Mouse (Mus musculus): Measurements from ENCODE around the gene Hsd17b7. TPM values are rescaled to one million over a fixed set of nuclear protein-coding genes. Genes with fewer than 3 reads are reported as not detected.

Gene Hsd17b7
- polyA plus RNA-seq, 1 experiment from 2014 or later = 21.0 TPM

DNA sequence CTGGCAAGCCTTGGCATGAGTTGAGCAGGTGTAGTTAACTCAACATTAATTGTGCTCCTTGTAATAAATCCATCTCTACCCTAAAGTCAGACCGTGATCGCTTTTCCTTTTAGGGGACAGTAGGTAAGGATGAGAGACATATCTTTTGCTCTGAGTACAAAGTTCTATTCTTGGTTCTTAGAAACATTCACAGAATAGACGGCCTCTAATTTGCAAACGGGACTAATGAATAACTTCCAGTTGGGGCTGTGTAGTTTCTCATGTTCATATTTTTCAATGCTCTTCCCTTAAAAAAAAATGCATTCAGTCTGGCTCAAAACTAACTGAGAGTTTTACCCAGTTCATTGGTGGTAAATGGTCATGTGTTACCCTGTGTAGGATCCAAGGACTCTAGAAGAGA, 1.9 kb upstream of the Hsd17b7 start:
- H3K4me2 ChIP-seq = peak overlapping the region; percentile 77; the same call in 1 of the 2 replicates
- no peaks in the 10 kb centered on the region for H3K27me3 ChIP-seq (replicated peaks)
- no peaks in the 10 kb centered on the region for H3K9me3 ChIP-seq
- no peak for ATAC-seq (ENCODE audit: extremely low read depth, insufficient number of reproducible peaks, low FRiP score, low TSS enrichment)
- no peak overlapping the region for H3K4me3 ChIP-seq
- 90% methylated on average over 4 of the region's 4 CpGs for WGBS
- peak overlapping the region; percentile 91; the same call in 1 of the 2 replicates for H3K27ac ChIP-seq (replicated peaks)
- no peak overlapping the region for H3K9ac ChIP-seq
- peaks cover 51% of the 10 kb centered on the region for H3K4me1 ChIP-seq
- H3K36me3 ChIP-seq = peaks cover 11% of the 10 kb centered on the region

- WGBS = 2% methylated on average over 9 of the region's 9 CpGs
Measured at GRCm38 (mm10) chr1:169969516-169969886, 460 bp upstream of the Hsd17b7 start.

DNA sequence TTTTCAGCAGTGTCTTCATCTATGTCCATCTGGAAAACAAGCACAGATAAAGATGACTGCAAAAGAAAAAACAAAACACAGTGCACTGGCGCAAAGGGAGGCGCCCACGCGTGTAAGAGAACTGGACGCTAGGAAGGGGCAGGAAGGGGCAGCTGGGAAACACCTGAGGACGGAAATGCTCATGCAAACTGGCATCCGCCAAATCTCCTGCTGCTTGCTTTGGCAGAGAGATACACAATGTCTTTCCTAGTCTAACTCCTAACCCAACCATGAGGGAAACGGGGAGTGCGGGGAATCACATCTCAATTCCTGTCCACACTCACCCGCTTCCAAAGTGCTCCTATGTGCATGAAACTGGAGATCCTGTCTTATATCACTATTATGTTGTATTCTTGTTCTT, 15.9 kb downstream of the Hsd17b7 start:
- no peaks in the 10 kb centered on the region for H3K27me3 ChIP-seq (replicated peaks)
- H3K9ac ChIP-seq = no peak overlapping the region
- peaks cover 72% of the 10 kb centered on the region for H3K36me3 ChIP-seq
- H3K27ac ChIP-seq (replicated peaks) = no peak overlapping the region
- WGBS = 93% methylated on average over 10 of the region's 10 CpGs
- peaks cover 8% of the 10 kb centered on the region for H3K4me1 ChIP-seq
- no peak for ATAC-seq (ENCODE audit: extremely low read depth, insufficient number of reproducible peaks, low FRiP score, low TSS enrichment)
- no peak overlapping the region for H3K4me2 ChIP-seq
- no peak overlapping the region for H3K4me3 ChIP-seq
- H3K9me3 ChIP-seq = no peaks in the 10 kb centered on the region

More at GRCm38 (mm10) chr1:169969516-169969886, 460 bp upstream of the Hsd17b7 start:
- no peak for ATAC-seq (ENCODE audit: extremely low read depth, insufficient number of reproducible peaks, low FRiP score, low TSS enrichment)
- no peaks in the 10 kb centered on the region for H3K27me3 ChIP-seq (replicated peaks)
- peaks cover 51% of the 10 kb centered on the region for H3K4me1 ChIP-seq
- peak overlapping the region; percentile 81 for H3K9ac ChIP-seq
- peak overlapping the region; percentile 91 for H3K27ac ChIP-seq (replicated peaks)
- peak overlapping the region; percentile 74 for H3K4me3 ChIP-seq
- peak overlapping the region; percentile 77 for H3K4me2 ChIP-seq
- H3K9me3 ChIP-seq = no peaks in the 10 kb centered on the region
- H3K36me3 ChIP-seq = peaks cover 26% of the 10 kb centered on the region

GRCm38 (mm10) chr1:169952636-169953035, 16.4 kb downstream of the Hsd17b7 start:
- H3K4me3 ChIP-seq = no peak overlapping the region
- no peaks in the 10 kb centered on the region for H3K9me3 ChIP-seq
- peaks cover 67% of the 10 kb centered on the region for H3K36me3 ChIP-seq
- peaks cover 8% of the 10 kb centered on the region for H3K4me1 ChIP-seq
- no peak overlapping the region for H3K4me2 ChIP-seq
- H3K27me3 ChIP-seq (replicated peaks) = no peaks in the 10 kb centered on the region
- H3K9ac ChIP-seq = no peak overlapping the region
- WGBS = 90% methylated on average over 10 of the region's 10 CpGs
- no peak overlapping the region for H3K27ac ChIP-seq (replicated peaks)
- no peak for ATAC-seq (ENCODE audit: extremely low read depth, insufficient number of reproducible peaks, low FRiP score, low TSS enrichment)

DNA sequence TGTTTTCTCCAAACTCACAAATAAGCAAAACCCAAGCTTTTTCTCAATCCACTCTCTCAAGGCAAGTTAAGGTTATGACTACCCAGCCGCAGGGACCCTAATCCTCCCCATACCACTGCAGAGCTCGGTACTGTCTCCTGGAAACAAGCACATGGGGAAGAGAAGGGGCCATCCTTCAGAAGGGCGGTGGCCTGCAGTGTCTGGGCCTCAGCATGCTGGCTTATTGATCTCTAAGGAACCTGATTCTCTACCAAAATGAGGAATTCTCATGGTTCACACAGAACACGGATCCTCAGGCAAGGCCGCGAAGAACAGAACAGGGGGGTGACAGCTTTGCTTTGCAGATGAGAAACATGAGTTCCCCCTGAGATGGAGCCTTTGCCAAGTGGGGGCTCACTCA, 17.5 kb downstream of the Hsd17b7 start:
- H3K4me1 ChIP-seq = peaks cover 8% of the 10 kb centered on the region
- WGBS = 89% methylated on average over 6 of the region's 6 CpGs
- H3K36me3 ChIP-seq = peaks cover 58% of the 10 kb centered on the region
- no peaks in the 10 kb centered on the region for H3K9me3 ChIP-seq
- H3K27me3 ChIP-seq (replicated peaks) = no peaks in the 10 kb centered on the region
- ATAC-seq (ENCODE audit: extremely low read depth, insufficient number of reproducible peaks, low FRiP score, low TSS enrichment) = no peak
- no peak overlapping the region for H3K27ac ChIP-seq (replicated peaks)
- no peak overlapping the region for H3K9ac ChIP-seq
- H3K4me2 ChIP-seq = no peak overlapping the region
- H3K4me3 ChIP-seq = no peak overlapping the region

DNA sequence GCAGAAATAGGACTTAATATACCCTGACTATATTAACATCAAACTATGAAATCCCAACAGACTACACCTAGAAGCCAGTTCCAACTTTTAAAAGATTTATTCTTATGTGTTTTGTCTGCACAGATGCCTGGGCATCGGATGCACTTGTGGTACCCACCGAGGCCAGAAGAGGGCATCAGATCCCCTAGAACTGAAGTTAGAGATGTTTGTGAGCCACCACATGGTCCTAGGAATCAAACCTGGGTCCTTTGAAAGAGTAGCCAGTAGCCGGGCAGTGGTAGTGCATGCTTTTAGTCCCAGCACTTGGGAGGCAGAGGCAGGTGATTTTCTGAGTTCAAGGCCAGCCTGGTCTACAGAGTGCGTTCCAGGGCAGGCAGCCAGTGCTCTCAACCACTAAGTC, 18.4 kb downstream of the Hsd17b7 start:
- H3K27ac ChIP-seq (replicated peaks) = no peak overlapping the region
- H3K36me3 ChIP-seq = peaks cover 48% of the 10 kb centered on the region
- ATAC-seq (ENCODE audit: extremely low read depth, insufficient number of reproducible peaks, low FRiP score, low TSS enrichment) = no peak
- H3K4me2 ChIP-seq = no peak overlapping the region
- no peaks in the 10 kb centered on the region for H3K9me3 ChIP-seq
- H3K27me3 ChIP-seq (replicated peaks) = no peaks in the 10 kb centered on the region
- no peak overlapping the region for H3K4me3 ChIP-seq
- WGBS = 85% methylated on average over 4 of the region's 4 CpGs
- H3K9ac ChIP-seq = no peak overlapping the region
- peaks cover 8% of the 10 kb centered on the region for H3K4me1 ChIP-seq

- Histone ChIP-seq H3K4me1 (peaks cover 8% of the 10 kb centered on the region), H3K9ac (no peak overlapping the region), H3K36me3 (peaks cover 42% of the 10 kb centered on the region), H3K4me3 (no peak overlapping the region), H3K9me3 (no peaks in the 10 kb centered on the region), H3K27ac (replicated peaks) (peak overlapping the region; percentile 42; the same call in 1 of the 2 replicates), H3K27me3 (replicated peaks) (no peaks in the 10 kb centered on the region), H3K4me2 (peak overlapping the region; percentile 37; the same call in 1 of the 2 replicates)
- 39% methylated on average over 7 of the region's 7 CpGs for WGBS
- no peak for ATAC-seq (ENCODE audit: extremely low read depth, insufficient number of reproducible peaks, low FRiP score, low TSS enrichment)
Measured at GRCm38 (mm10) chr1:169949981-169950380, 19.1 kb downstream of the Hsd17b7 start.

DNA sequence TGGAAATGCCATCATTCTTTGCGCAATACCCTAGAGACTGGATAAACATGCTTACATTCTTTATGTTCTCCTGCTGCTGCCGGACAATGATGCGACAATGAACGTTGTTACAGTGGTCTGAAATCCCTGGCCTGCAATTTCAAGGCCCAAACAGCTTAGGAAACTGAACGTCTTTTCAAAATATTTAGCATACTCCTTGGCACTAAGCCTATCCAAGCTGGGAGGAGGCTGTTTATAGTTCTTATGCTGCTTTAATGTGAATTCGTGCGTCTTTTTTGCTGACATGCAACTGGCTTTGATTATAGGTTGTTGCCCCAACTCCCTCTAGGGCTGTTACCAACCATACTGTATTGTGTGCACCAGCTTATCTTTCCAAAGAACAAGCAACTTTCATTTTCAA, 20.2 kb downstream of the Hsd17b7 start:
- 76% methylated on average over 7 of the region's 7 CpGs for WGBS
- no peaks in the 10 kb centered on the region for H3K9me3 ChIP-seq
- H3K4me1 ChIP-seq = peaks cover 8% of the 10 kb centered on the region
- no peaks in the 10 kb centered on the region for H3K27me3 ChIP-seq (replicated peaks)
- peaks cover 32% of the 10 kb centered on the region for H3K36me3 ChIP-seq
- H3K4me2 ChIP-seq = no peak overlapping the region
- no peak overlapping the region for H3K4me3 ChIP-seq
- no peak overlapping the region for H3K9ac ChIP-seq
- no peak overlapping the region for H3K27ac ChIP-seq (replicated peaks)
- ATAC-seq (ENCODE audit: extremely low read depth, insufficient number of reproducible peaks, low FRiP score, low TSS enrichment) = no peak

- Histone ChIP-seq H3K4me2 (no peak overlapping the region), H3K9me3 (no peaks in the 10 kb centered on the region), H3K9ac (no peak overlapping the region), H3K4me1 (peaks cover 8% of the 10 kb centered on the region), H3K36me3 (peaks cover 26% of the 10 kb centered on the region), H3K4me3 (no peak overlapping the region), H3K27me3 (replicated peaks) (no peaks in the 10 kb centered on the region), H3K27ac (replicated peaks) (no peak overlapping the region)
- WGBS = 64% methylated on average over 7 of the region's 7 CpGs
- no peak for ATAC-seq (ENCODE audit: extremely low read depth, insufficient number of reproducible peaks, low FRiP score, low TSS enrichment)
Measured at GRCm38 (mm10) chr1:169948280-169948679, 20.8 kb downstream of the Hsd17b7 start.

GRCm38 (mm10) chr1:169947654-169948053, 21.4 kb downstream of the Hsd17b7 start:
- ATAC-seq (ENCODE audit: extremely low read depth, insufficient number of reproducible peaks, low FRiP score, low TSS enrichment) = no peak
- 75% methylated on average over 6 of the region's 6 CpGs for WGBS

DNA sequence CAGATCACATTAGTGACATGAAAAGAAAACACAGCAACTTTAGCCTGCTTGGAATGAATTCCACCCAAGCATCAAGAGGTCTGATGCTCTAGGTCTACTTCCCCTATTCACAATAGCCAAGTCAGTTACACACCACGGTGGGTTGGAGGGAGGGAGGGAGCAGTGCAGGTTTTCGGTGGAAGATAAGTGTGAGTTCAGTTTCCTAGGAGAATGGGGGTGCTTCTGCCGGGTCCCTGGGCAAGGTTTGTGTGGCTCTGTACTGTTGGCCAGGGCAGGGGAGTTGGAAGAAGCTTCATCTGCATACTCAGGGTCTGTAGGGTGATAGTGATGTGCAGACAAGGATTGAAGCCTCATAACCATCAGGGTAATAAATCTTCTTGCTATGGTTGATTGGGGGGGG, 23.0 kb downstream of the Hsd17b7 start:
- no peak overlapping the region for H3K4me2 ChIP-seq
- H3K9ac ChIP-seq = no peak overlapping the region
- WGBS = 67% methylated on average over 3 of the region's 3 CpGs
- H3K4me3 ChIP-seq = no peak overlapping the region
- H3K36me3 ChIP-seq = peaks cover 5% of the 10 kb centered on the region
- no peaks in the 10 kb centered on the region for H3K27me3 ChIP-seq (replicated peaks)
- no peaks in the 10 kb centered on the region for H3K9me3 ChIP-seq
- no peak for ATAC-seq (ENCODE audit: extremely low read depth, insufficient number of reproducible peaks, low FRiP score, low TSS enrichment)
- H3K27ac ChIP-seq (replicated peaks) = no peak overlapping the region
- peaks cover 8% of the 10 kb centered on the region for H3K4me1 ChIP-seq

More at GRCm38 (mm10) chr1:169947654-169948053, 21.4 kb downstream of the Hsd17b7 start:
- H3K9ac ChIP-seq = no peak overlapping the region
- no peaks in the 10 kb centered on the region for H3K27me3 ChIP-seq (replicated peaks)
- no peak overlapping the region for H3K4me3 ChIP-seq
- H3K36me3 ChIP-seq = peaks cover 19% of the 10 kb centered on the region
- peaks cover 8% of the 10 kb centered on the region for H3K4me1 ChIP-seq
- H3K9me3 ChIP-seq = no peaks in the 10 kb centered on the region
- no peak overlapping the region for H3K27ac ChIP-seq (replicated peaks)
- no peak overlapping the region for H3K4me2 ChIP-seq

- no peak for ATAC-seq (ENCODE audit: extremely low read depth, insufficient number of reproducible peaks, low FRiP score, low TSS enrichment)
- H3K4me2 ChIP-seq = no peak overlapping the region
- H3K4me1 ChIP-seq = no peaks in the 10 kb centered on the region
- H3K4me3 ChIP-seq = no peak overlapping the region
- H3K36me3 ChIP-seq = no peaks in the 10 kb centered on the region
- WGBS = 6% methylated on average over 2 of the region's 2 CpGs
- no peak overlapping the region for H3K27ac ChIP-seq (replicated peaks)
- no peaks in the 10 kb centered on the region for H3K9me3 ChIP-seq
- H3K9ac ChIP-seq = no peak overlapping the region
- H3K27me3 ChIP-seq (replicated peaks) = no peaks in the 10 kb centered on the region
Measured at GRCm38 (mm10) chr1:169939345-169939744, 29.7 kb downstream of the Hsd17b7 start.

All from heart, embryonic 13.5 days (tissue).